Mouse (Mus musculus) heart, adult 10 weeks (tissue): ENCODE results near the gene Aldoart1. TPM values are rescaled to one million over a fixed set of nuclear protein-coding genes. Genes with fewer than 3 reads are reported as not detected.

Experiments
- polyA plus RNA-seq: library from polyadenylated mRNA; stranded (reverse); fragments of 350-450 nt; fragmentation: Illumina TruSeq; extraction: RNeasy Lipid Tissue Mini Kit (QIAGEN cat#74804); gene quantifications from one replicate; pipeline ENCODE4 v1.2.3, GENCODE M21; 2014; ENCODE audit warnings: low read depth, low replicate concordance

Aldoart1 gene
- polyA plus RNA-seq: 0.29 TPM

DNA sequence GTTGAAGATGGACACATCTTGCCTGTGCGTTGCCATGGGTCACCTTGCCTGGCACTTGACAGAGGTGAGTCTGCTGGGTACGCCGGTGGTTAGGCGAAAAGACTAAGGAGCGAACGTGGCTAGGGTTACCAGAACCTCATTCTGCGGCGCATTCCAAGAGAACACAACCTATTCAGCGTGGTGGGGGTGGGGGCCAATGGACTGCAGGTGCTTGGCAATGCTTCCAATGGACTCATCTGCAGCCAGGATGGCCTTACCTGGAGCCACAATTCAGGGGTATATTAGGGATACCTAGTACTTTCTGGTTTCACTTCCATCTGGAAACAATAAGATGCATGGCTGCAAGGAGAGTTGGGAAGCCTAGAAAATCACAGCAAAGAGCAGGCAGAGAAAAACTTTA lies at the start of gene Aldoart1:
Gene Aldoart1 (minus strand): TSS at position 101 of the 400 bp plus-strand sequence.

